ENCODE assay signal across 25 mouse cellular contexts in genomic region chr11:19420143-19420542, GRCm38 (mm10).
DNase-seq lines count a peak whose midpoint lies in the region; TF ChIP-seq lines count a peak whose summit lies in the region.
"Had no signal": no experiment of that assay in that cellular context is flagged by ENCODE, and none has a peak within 500 bp of the region (broad histone marks: within the 10 kb centered on the region; RNA-seq: fewer than 3 reads in every experiment).

No protein-coding gene starts in this region.

- no peak for DNase-seq in gastrocnemius, adult 2 months
- DNase-seq in gastrocnemius, adult 18-20 months (ENCODE audit: low spot score), result no peak
- no peak for DNase-seq in layer of hippocampus, adult 2 months (ENCODE audit: low spot score in 2 of 2)
- no peak for DNase-seq in layer of hippocampus, adult 18-20 months (ENCODE audit: low spot score in 2 of 2)
- DNase-seq in 416B (ENCODE audit: low read depth), result peak; percentile 3
- DNase-seq in Muller cell, postnatal 12 days (ENCODE audit: inconsistent ontology term), result peak; percentile 86
- DNase-seq in lung, postnatal 4 days, result no peak
- DNase-seq in spleen, adult 18-20 months, result no peak
- DNase-seq: adrenal gland, postnatal 10 days; B cell, adult 2 months; cerebellum, adult 11 months; cerebellum, adult 9-10 months; cerebellum, postnatal 36 days; gastrocnemius, postnatal 25 days; heart, adult 11 months; heart, postnatal 4 days; kidney, adult 2 months; kidney, postnatal 10 days; right cerebral cortex, postnatal 4 days had no signal

- intact Hi-C loops in gastrocnemius, adult 2 months (cut with DNase I), result no loop called here

- no peak overlapping the region for H3K27ac ChIP-seq in gastrocnemius, adult 2 months
- H3K27ac ChIP-seq in layer of hippocampus, adult 2 months, result no peak overlapping the region
- H3K27ac ChIP-seq: intestine, embryonic 15.5 days; limb, embryonic 13.5 days; lung, embryonic 15.5 days; midbrain, embryonic 12.5 days had no signal

- no peak overlapping the region for H3K4me3 ChIP-seq in gastrocnemius, adult 2 months
- H3K4me3 ChIP-seq in layer of hippocampus, adult 2 months, result no peak overlapping the region
- H3K4me3 ChIP-seq: heart, embryonic 12.5 days; intestine, embryonic 15.5 days; limb, embryonic 13.5 days; lung, embryonic 15.5 days; megakaryocyte, embryonic 14.5 days; midbrain, embryonic 12.5 days had no signal

- 0 out of 2 replicates have a peak, but pooled peaks have one; percentile 9 for TF ChIP-seq CTCF in gastrocnemius, adult 2 months (IDR thresholded peaks at IDR 0.05)
- peak; percentile 76 for TF ChIP-seq CTCF in layer of hippocampus, adult 2 months (conservative IDR thresholded peaks at IDR 0.05)

Comparison
In these comparisons a context has a peak if more than half of its experiments do, and no peak if none do; other contexts are left out.
1. DNase-seq: peak in 416B (single experiment) and Muller cell, postnatal 12 days (single experiment); none in gastrocnemius, adult 2 months (single experiment), gastrocnemius, adult 18-20 months (single experiment), layer of hippocampus, adult 2 months (0 of 2), layer of hippocampus, adult 18-20 months (0 of 2), lung, postnatal 4 days (0 of 2) and spleen, adult 18-20 months (0 of 2).